Mouse (Mus musculus): ENCODE data around the gene Csnk1e. TPM values are rescaled to one million over a fixed set of nuclear protein-coding genes. Genes with fewer than 3 reads are reported as not detected.

Gene Csnk1e
- total RNA-seq, 2 experiments from 2014 or later: 69.2 to 80.6 TPM

DNA sequence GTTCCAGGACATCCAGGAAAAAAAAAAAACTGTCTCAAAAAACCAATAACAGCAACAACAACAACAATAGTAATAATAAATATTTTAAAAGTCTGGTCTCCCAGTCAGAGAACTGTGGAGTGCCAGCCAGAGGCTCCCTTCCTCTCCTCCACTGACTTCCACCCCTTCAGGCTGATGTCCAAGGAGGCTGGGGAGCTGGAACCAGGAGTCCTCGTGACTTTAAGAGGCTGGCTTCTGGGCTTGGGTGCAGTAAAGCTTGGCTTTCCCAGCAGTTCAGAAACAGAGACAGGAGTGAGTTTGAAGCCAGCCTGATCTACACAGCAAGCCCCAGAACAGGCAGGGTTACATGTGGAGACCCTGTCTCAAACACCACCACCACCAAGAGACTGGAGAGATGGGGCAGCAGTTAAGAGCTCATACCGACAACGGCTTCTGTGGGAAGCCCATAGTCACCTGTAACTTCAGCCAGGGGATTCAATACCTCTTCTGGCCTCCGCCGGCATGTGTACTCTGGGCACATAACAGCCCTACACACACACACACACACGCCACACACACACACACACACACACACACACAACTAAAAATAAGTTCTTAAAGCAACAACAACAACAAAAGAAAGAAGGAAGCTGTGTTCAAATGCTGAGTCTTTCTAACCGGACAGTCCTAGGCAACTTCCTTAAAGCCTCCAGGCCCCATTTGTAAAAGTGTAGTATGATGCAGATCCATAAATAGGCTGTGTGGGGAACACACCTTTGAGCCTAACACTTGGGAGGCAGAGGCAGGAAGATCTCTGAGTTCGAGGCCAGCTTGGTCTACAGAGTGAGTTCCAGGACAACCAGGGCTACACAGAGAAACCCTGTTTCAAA, 9.3 kb downstream of the Csnk1e start:
- DNase-seq (ENCODE audit: low spot score in 2 of 2): no peak

DNA sequence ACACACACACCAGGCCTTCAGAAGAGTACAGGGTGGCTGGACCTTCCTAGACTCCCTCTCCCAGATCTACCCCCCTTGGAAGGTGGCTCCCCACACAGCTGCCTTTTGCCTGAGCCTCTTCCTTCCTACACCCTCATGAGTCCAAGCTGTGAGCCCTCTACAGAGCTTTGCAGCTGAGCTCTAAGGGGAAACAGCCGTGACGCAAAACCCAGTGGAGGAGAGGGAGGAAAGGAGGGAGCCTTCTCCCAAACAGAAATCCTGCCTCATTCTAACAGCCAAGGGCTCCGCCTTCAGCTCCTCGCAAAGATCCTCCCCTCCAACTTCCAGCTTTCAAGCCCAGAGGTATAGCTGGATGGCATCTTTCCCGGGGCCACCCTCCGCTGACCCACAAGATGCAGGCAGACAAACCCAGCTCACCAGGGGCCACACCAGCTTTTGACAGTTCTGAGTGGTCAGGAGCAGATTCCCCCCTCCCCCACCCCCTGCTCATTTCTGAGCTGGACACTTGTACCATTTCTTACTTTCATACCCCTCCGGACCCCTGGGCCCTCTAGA, 11.4 kb downstream of the Csnk1e start:
- no peak for DNase-seq (ENCODE audit: low spot score in 2 of 2)

DNA sequence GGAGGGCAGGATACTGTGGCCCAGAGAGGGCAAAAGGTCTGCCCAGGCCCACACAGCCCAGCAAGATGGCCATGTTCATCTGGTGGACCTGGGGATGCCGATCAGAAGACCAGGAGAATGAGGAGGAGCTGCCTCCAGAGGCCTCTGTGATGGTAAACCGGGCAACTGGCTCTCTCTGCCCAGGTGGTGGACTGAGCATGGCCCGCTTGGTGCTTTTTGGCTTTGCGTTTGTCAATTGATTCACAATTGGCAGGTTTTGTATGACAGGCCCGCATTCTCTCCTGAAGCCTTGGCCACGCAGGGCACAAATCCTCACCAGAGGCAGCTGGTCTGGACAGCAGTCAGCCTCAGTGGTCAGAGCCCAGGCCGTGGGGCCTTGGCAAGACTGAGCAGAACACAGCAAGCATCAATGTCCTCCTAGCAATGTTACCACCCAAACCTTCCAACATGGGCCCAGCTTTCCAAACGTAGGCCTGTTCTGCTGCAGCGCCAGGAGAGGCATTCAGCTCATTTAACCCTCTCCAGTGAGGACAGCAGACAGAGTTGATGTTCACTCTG, 12.3 kb downstream of the Csnk1e start:
- DNase-seq (ENCODE audit: low spot score in 2 of 2): no peak

DNA sequence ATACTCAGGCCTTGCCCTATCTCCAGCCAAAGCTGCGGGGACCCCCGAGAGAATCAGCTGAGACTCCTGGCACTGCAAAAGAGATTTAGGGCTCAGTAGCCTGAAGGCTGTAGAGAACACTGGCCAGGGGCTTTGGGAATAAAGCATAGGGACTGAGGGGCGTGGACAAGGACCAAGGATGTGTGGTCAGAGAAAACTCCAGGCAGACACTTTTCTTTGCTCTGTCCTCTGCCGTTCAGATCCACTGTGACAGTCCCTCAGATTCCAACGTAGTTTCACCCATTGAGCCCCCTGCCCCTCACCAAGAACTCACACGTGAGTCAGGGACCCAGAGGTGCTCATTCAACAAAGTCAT, 13.1 kb downstream of the Csnk1e start:
- no peak for DNase-seq (ENCODE audit: low spot score in 2 of 2)

DNA sequence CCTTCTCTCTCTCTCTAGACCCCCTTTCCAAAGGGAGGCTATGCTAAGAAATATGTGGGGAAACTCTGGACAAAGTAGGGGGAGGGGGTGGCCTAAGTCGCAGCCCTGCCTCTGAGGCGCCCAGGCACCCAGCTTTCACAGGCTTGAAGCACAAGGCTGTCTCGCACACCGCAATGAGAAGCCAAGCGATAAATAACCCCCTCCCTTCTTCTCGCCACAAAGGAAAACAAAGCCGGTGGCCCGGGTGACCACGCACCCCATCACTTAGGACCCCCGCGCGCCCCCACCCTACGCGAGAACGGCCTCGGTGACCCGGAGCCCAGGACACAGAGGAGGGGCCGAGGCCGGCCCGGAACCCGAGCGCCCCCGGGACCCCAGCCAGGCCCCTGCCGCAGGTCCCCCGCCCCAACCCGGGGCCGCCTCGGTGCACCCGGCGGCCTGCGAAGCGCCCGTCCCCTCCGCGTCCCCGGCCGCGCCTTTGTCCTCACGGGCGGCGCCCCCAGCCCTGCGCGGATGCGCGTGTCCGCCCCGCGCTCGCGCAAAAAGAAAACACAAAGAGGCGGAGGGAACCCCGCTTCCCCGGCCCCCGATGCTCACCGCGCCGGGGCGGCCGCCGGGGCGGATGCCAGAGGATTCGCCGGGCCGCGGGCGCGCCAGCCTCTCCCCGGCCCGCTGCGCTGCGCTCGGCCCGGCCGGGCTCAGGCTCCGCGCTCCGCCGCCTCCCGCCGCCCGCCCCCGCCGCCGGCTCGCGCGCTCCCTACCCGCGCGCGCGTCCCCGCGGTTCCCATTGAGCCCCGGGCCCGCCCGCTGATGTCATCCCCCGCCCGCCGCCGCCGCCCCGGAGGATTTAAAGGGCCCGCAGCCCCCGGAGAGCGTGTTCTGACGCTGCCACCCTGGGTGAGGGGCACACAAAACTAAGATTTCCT, 13.8 kb downstream of the Csnk1e start:
- DNase-seq (ENCODE audit: low spot score in 2 of 2): peak; percentile 87 to 90

DNA sequence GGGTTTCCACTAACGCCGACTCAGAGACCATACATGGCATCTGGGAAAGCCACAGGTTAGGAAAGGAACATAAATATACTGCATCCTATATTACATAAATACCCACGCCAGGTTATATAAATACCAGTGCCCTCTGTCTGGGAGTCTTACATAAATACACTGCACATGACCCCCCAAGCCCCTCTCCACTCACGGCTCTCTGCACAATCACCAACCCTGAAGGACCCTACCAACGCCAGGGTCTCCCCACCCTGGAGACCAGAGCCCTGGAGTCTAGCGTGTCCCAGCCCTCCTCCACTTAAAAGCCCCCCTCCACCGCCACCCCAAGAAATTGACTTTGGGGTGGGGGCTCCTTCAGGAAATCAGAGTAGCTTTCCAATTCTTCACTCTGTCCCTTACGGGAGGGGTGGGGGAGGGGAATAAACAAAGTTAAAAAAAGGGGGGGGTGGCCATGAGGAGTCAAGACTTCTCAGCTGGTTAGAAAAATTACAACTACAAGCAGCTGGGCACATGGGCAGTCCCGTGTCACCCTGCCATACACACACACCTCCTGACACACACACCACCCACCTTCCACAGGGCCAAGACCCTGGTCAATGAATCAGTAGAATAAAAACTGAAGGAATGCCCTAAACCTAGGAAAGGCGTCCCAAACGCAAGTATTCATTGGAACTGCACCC, 14.6 kb downstream of the Csnk1e start:
- DNase-seq (ENCODE audit: low spot score in 2 of 2): no peak

DNA sequence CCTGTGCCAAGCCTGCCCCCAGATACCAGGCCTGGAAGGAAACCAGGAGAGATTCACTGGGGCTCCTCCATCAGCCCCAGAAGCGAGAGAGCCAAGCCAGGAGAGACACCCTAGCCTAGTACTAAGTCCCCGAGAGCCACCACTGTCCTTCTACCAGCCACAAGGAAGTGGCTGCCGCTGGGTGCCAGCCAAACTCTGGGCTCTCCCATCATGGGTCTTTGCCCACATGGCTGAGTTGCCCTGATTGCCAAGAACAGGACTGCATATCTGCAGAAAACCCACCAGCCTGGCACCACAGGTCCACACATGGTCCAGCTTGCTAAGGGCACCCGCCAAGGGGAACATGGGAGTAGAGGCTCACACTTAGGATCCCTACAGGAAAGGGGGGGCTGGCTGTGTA, 15.1 kb downstream of the Csnk1e start:
- peak in 1 of 2 experiments; percentile 57 for DNase-seq (ENCODE audit: low spot score in 2 of 2)

DNA sequence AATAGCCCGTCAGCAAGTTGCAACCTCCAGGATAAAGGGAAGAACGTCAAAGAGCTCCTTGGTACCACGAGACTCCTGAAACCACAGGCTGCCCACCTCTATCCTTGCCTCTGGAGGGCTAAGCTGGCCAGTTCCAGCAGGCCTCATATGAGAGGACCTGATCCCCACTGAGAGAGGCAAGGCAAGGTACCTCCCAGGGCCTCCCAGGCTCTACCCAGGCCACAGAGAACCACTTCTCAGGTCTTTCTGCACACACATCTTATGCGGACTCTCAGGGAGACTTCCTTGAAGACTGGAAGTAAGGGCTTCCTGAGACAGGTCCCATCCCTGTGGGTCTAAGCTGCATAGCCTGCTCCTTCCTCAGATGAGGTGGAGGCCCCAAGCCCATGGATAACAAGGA, 16.0 kb downstream of the Csnk1e start:
- DNase-seq (ENCODE audit: low spot score in 2 of 2): no peak

DNA sequence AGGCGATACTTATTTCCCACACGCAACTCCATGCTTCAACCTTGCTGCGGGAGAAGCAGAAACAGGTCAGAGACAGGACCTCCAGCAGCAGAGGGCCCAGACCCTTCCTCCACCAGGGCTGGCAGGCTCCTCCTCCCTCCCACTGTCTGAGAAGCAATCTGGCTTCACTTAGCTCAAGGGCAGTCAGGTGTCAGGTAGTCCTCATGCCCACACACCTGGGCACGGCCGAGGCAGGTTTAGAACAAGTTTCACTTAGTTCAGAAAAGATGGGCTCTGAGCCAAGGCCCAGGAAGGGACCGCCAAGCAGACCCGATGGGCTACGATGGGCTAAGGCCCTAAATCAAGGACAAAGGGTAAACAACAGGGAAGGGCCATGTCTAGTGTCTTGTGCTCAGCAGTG, 16.6 kb downstream of the Csnk1e start:
- DNase-seq (ENCODE audit: low spot score in 2 of 2): no peak

DNA sequence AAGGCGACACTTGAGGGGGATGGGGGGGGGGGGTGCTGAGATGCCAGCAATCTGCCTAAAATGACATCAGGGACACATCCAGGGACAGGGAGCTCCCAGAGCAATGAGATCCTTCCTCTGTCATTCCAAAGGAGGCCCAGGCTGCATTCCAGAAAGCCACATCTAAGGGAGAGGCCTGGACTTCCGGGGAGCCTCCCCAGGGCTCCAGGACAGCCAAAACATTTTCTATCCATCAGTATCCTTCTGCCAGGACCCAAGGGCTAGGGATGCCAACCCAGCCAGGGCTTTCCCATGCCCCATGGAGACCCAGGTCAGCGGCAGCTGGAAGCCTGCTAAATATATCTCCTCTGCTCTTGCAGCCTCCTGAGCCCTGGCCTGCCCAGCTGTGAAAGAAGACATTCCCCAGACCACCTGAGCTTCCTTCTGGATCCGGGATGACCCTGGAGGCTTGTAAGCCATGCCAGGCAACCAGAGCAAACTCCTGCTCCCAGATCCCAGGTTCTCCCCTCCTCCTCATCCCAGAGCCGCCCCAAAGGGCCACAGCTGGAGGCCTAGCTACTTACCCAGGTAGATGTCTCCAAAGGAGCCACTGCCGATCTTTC, 17.1 kb downstream of the Csnk1e start:
- DNase-seq (ENCODE audit: low spot score in 2 of 2): no peak

DNA sequence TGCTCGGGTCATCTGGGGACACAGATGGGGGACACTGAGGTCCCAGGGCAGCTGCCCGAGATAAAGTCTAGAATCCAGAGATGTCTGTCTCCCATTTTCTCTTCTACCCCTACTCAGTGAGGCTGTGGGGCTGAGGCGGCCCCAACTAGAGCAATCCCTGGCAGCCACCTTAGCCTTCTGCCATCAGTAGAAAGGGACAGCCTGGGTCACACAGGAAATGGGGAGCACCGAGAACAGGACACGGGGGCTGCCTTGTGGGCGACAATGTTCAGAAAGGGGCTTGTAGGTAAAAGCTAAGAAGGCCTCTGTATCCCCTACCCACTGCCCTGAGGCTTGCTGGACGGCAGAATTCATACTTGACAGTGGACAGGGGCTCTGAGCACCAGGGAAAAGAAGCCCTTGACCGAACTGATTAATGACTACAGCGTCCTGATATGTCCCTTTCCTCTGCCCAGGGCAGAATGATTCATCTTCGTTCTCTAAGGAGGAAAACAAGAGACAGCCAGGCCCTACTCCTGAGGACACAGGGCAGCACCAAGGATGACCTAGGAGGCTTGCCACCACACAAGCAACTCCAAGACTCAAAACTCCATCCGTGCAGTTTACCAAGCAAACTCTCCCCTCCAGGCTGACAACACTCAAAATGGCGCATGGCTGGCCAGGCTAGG, 17.7 kb downstream of the Csnk1e start:
- peak in 1 of 2 experiments; percentile 41 for DNase-seq (ENCODE audit: low spot score in 2 of 2)

DNA sequence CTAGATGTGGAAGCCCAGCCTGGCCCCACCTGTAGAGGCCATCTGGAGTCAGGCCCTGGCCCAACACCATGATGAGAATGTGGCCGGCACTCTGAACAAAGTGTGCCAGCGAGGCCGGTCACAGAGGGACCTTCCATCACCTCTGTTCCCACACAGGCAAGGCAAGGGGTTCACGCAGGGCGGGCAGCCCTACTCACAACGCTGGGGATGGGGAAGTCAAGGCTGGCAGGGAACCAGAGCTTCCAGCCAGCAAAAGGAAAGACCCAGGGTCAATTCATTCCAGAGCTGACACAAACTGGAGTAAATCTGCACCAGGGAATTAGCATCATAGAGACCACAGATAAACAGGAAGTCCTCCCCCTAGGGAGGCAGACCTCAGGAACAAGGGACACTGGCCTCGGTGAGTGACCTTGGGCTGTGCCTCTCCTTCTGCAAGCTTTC, 18.9 kb downstream of the Csnk1e start:
- no peak for DNase-seq (ENCODE audit: low spot score in 2 of 2)

DNA sequence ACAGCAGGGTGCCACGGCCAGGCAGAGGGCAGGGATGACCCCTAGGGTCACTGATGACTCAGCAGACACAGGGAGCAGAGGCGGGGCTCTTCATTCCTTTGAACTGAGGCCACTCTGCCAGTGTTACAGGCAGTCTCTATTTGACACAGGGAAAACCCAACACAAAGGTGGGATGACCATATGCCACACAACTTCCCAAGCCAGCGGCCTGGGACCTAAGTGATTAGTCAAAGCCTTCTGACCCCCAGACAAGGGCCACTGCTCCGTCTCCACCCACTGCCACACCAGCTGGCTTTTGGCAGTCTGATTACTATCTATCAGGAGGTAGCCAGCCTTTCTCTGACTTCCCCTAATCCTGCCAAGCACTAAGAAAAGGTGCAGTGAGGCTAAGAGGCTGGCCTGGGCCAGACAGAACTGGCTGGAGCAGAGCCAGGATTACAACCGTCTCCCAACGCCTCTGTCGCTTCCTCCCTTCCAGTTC, 20.1 kb downstream of the Csnk1e start:
- peak; percentile 58 to 64 for DNase-seq (ENCODE audit: low spot score in 2 of 2)

DNA sequence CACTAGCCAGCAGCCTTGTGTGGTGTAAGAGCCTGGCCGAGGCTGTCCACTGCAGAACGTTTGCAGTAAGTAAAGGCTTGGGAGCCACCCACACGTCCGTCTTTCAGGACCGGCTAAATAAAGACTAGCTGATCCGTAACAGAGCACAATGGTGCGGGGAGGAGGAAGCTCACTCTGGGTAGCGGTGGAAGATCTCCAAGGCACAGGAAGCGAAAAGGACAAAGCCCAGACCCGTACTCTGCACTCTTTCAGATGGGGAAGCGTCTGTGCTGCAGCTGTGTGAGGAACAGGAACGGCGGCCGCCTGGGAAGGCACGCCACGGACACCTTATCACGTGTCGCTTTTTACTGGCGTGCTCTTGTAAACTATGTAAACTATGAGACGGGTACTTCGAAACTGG, 22.5 kb downstream of the Csnk1e start:
- DNase-seq (ENCODE audit: low spot score in 2 of 2): no peak

DNA sequence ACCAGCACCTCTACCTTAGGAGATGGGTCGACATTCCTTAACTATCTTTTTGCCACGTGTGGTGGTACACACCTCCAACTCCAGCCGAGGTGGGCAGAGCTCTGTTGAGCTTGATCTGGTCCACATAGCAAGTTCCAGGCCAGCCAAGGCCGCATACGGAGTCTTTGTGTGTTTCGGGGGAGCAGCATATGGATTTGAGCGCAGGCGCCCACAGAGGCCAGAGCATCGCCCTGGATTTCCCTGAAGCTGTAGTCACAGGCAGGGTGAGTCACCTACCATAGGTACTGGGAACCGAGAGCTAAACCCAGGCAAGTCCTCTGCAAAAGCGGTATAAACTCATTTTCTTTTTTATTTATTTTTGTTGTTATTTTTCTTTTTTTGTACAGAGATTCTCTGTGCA, 23.0 kb downstream of the Csnk1e start:
- DNase-seq (ENCODE audit: low spot score in 2 of 2): no peak

DNA sequence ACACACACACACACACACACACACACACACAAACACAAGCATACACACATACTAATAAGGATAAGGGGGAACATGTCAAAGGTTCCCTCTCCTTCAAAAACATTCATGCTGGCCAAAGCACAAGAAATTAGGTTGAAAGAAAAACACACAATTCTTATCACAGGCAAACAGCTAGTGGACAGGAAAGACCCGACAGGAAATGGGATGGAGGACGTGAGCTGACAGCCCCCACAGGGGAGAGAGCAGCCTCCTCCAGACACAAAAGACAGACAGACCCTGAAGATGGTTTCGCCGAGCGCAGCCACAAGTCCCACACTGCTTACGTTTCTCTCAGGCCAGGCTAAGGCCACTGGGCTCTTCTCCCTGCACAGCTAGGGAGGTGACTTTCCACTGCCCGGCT, 23.4 kb downstream of the Csnk1e start:
- no peak for DNase-seq (ENCODE audit: low spot score in 2 of 2)

DNA sequence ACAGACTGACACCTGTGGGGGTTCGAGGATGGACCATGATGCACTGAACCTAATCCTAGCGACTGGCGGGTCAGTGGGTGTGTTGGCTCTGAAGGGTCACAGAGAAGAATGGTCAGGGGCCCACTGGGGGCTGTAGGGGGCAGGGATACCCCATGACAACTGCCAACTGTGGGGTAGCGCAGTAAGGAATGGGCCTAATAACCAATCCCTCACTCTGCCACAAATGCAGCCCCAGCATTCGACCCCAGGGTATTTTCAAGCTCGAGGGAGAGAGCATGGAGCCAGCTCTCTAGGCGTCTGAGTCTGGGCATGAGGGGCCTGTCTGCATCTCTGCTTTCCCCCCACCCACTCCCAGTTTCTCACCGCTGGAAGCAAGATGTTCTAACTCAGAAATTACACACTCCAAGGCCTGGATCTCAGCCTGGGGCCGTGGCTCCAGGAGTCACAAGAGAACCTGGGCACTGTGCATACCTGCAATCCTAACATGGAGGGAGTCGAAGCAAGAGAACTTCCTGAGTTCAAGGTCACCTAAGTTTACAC, 24.8 kb downstream of the Csnk1e start:
- DNase-seq (ENCODE audit: low spot score in 2 of 2): no peak

DNA sequence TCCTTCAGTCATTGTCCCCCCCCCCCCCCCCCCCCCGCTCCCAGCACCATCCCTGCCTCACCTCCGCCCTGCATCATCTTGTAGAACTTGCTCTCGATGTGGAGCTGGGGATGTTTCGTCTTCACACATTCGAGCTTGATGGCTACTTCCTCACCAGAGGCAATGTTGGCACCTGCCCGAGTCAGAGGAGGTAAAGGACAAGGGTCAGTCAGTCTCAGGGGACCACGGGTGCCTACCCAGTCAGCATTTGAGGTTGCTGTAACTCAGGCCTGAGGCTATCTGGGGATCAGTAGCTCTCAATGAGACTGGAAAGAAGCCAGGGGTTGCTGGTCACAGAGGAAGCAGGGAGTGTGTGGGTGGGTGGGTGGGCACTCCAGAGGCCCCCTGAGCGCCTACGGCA, 25.4 kb downstream of the Csnk1e start:
- DNase-seq (ENCODE audit: low spot score in 2 of 2): no peak

DNA sequence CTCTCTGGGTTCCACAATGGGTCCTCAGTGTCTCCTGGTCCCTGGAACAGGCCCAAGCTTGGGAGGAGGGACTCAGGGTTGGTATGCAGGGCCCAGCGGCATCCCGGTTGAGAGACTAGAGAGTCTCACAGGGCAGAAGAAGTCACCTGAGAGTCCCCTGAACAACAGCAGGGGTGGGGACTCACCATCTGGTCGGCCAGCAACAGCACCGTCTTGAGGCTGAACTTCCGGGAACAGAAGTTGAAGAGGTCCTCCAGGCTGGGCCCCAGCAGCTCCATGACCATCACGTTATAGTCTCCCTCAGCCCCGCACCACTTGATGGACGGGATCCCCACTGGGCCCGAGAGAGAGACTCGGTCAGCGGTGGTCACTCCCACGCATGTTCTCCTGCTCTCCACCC, 25.8 kb downstream of the Csnk1e start:
- DNase-seq (ENCODE audit: low spot score in 2 of 2): no peak

All from adrenal gland, adult 18-20 months (tissue).